Mouse (Mus musculus): ENCODE data around the gene C1qtnf2. TPM values are rescaled to one million over a fixed set of nuclear protein-coding genes. Genes with fewer than 3 reads are reported as not detected.

C1qtnf2 gene
- polyA plus RNA-seq, 1 experiment from 2014 or later: not detected

- WGBS (ENCODE audit: missing documents): 91% methylated on average over 6 of the region's 6 CpGs
- Histone ChIP-seq H3K79me2 (ENCODE audit: inconsistent target) (no peaks in the 10 kb centered on the region), H3K4me3 (ENCODE audit: inconsistent target) (no peak overlapping the region), H3K27ac (no peak overlapping the region), H3K36me3 (ENCODE audit: inconsistent target) (no peaks in the 10 kb centered on the region)
These were observed 2.9 kb upstream of the C1qtnf2 start for GRCm38 (mm10) chr11:43470881-43471820.

GRCm38 (mm10) chr11:43473115-43473514, 961 bp upstream of the C1qtnf2 start:
- H3K4me3 ChIP-seq (ENCODE audit: inconsistent target): no peak overlapping the region
- H3K27ac ChIP-seq: no peak overlapping the region
- 85% methylated on average over 1 of the region's 1 CpGs for whole genome bisulfite sequencing (ENCODE audit: missing documents)
- no peaks in the 10 kb centered on the region for H3K79me2 ChIP-seq (ENCODE audit: inconsistent target)
- H3K36me3 ChIP-seq (ENCODE audit: inconsistent target): no peaks in the 10 kb centered on the region

- Histone ChIP-seq H3K79me2 (ENCODE audit: inconsistent target) (no peaks in the 10 kb centered on the region), H3K36me3 (ENCODE audit: inconsistent target) (no peaks in the 10 kb centered on the region), H3K4me3 (ENCODE audit: inconsistent target) (no peak overlapping the region), H3K27ac (no peak overlapping the region)
- 68% methylated on average over 15 of the region's 15 CpGs for WGBS (ENCODE audit: missing documents)
These were observed 346 bp upstream of the C1qtnf2 start for GRCm38 (mm10) chr11:43473635-43474224.

DNA sequence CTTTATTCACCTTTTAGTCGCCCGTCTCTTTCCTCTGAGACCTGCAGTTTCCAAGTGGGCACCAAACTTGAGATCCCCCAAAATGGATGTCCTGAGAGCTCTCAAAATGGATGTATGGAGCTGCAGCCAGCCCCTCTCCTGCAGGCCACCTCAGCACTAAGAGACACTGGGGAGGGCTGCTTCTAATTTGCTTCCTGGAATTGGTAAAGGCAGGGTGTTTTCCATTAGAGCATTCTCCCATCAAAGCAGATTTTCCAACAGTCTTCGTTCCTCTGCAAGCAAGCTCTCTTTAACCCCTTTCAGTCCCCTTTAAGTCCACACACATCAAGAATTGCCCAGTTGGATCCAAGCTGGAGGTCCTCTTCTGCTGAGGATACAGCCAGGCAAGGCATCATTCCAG, 5.3 kb downstream of the C1qtnf2 start:
- 100% methylated on average over 1 of the region's 3 CpGs for WGBS (ENCODE audit: missing documents)
- H3K4me3 ChIP-seq (ENCODE audit: inconsistent target): no peak overlapping the region
- no peak overlapping the region for H3K27ac ChIP-seq
- no peaks in the 10 kb centered on the region for H3K79me2 ChIP-seq (ENCODE audit: inconsistent target)
- H3K36me3 ChIP-seq (ENCODE audit: inconsistent target): no peaks in the 10 kb centered on the region

DNA sequence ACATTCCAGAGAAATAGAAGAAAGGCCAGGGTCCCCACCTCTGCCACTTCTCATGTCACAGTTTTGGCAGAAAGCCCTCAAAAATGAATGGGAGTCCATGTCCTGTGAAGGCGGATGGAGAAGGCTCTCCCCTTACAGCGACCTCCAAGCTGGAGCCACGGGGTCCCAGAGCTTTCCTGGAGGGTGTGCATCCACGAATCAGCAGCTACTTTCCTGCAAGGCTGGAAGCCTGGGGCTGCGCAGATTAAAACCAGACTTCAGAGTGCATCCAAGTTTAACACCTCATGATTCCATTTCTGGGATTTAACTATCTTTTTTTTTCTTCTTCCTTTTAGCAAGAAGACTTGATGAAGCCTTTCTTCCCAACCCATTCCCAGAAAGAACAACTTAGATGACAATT, 6.5 kb downstream of the C1qtnf2 start:
- H3K4me3 ChIP-seq (ENCODE audit: inconsistent target): no peak overlapping the region
- no peaks in the 10 kb centered on the region for H3K36me3 ChIP-seq (ENCODE audit: inconsistent target)
- H3K27ac ChIP-seq: no peak overlapping the region
- WGBS (ENCODE audit: missing documents): 67% methylated on average over 5 of the region's 5 CpGs
- no peaks in the 10 kb centered on the region for H3K79me2 ChIP-seq (ENCODE audit: inconsistent target)

- Histone ChIP-seq H3K79me2 (ENCODE audit: inconsistent target) (no peaks in the 10 kb centered on the region), H3K27ac (no peak overlapping the region), H3K36me3 (ENCODE audit: inconsistent target) (no peaks in the 10 kb centered on the region), H3K4me3 (ENCODE audit: inconsistent target) (no peak overlapping the region)
- 74% methylated on average over 3 of the region's 3 CpGs for WGBS (ENCODE audit: missing documents)
These were observed 7.8 kb downstream of the C1qtnf2 start for GRCm38 (mm10) chr11:43481672-43482522.

DNA sequence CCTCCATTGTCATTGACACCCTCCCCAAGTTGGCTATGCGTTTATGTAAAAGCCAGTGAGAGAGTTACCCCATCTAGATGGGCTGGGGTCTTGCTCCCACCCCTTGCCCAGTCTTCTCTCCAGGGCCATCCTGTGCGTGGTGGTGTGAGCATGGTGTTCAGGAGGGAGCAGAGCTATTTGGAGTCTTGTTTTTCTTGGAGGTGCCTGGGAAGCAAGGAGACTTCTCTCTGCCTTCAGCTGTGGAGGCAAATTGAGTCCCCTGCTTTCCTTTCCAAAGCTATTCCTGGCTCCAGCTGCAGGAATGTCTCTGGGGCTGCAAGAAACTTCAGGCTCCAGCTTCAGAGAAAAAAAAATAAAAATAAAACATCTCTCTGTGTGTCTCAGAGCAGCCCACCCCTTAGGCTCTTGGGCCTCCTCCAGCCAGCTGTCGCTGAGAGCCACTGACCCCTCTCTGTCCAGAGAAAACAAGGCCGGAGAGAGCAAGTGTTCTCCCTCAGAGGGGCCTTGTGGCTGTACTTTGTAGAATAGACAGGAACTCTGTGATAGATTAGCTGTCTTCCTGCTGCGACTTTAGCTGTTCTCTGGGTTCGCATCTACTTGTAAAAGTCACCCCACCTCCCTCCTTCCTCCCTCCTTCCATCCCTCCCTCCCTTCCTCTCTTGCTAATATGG, 9.2 kb downstream of the C1qtnf2 start:
- no peaks in the 10 kb centered on the region for H3K79me2 ChIP-seq (ENCODE audit: inconsistent target)
- H3K36me3 ChIP-seq (ENCODE audit: inconsistent target): no peaks in the 10 kb centered on the region
- WGBS (ENCODE audit: missing documents): 52% methylated on average over 6 of the region's 6 CpGs
- H3K4me3 ChIP-seq (ENCODE audit: inconsistent target): no peak overlapping the region
- H3K27ac ChIP-seq: no peak overlapping the region

- H3K36me3 ChIP-seq (ENCODE audit: inconsistent target): no peaks in the 10 kb centered on the region
- H3K79me2 ChIP-seq (ENCODE audit: inconsistent target): no peaks in the 10 kb centered on the region
- H3K27ac ChIP-seq: no peak overlapping the region
- no peak overlapping the region for H3K4me3 ChIP-seq (ENCODE audit: inconsistent target)
- 80% methylated on average over 4 of the region's 4 CpGs for WGBS (ENCODE audit: missing documents)
These were observed 10.0 kb downstream of the C1qtnf2 start for GRCm38 (mm10) chr11:43484057-43484456.

- Histone ChIP-seq H3K27ac (no peak overlapping the region), H3K4me3 (ENCODE audit: inconsistent target) (no peak overlapping the region), H3K36me3 (ENCODE audit: inconsistent target) (no peaks in the 10 kb centered on the region), H3K79me2 (ENCODE audit: inconsistent target) (no peaks in the 10 kb centered on the region)
- 65% methylated on average over 10 of the region's 11 CpGs for WGBS (ENCODE audit: missing documents)
These were observed 10.6 kb downstream of the C1qtnf2 start for GRCm38 (mm10) chr11:43484652-43485051.

DNA sequence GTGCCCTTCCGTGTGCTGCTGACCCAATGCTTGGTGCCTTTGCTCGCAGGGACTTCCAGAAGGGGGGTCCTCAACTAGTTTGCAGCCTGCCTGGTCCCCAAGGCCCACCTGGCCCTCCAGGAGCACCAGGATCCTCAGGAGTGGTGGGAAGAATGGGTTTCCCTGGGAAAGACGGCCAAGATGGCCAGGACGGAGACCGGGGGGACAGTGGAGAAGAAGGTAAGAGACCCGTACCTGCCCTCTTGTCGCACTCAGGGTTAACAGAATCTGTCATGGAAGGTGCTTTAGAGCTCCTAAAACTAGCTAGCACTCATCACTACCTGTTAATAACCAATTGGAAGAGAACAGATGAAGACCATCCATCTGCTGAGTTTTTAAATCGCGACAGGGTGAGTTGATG, 11.8 kb downstream of the C1qtnf2 start:
- Histone ChIP-seq H3K36me3 (ENCODE audit: inconsistent target) (no peaks in the 10 kb centered on the region), H3K79me2 (ENCODE audit: inconsistent target) (no peaks in the 10 kb centered on the region), H3K4me3 (ENCODE audit: inconsistent target) (no peak overlapping the region), H3K27ac (no peak overlapping the region)
- 92% methylated on average over 9 of the region's 9 CpGs for WGBS (ENCODE audit: missing documents)

DNA sequence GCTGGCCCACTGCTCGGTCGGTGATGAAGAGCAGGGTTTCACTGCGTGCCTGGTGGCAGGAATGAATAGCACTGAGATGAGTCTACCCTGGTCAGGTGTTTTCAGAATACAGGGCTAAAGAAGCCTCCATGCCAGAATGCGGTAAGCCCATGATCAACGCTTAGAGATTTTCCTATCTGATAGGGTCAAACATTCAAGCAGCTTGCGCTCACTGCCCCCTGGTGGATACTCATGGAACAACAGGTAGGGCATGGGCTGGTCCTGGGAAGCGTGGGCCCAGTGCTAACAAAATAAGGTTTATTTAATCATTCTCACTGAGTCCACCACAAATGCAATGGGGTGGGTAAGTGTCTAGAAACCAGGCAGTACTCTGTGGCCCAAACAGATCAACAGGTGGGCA, 18.6 kb downstream of the C1qtnf2 start:
- H3K79me2 ChIP-seq (ENCODE audit: inconsistent target): no peaks in the 10 kb centered on the region
- no peak overlapping the region for H3K27ac ChIP-seq
- 32% methylated on average over 7 of the region's 7 CpGs for whole genome bisulfite sequencing (ENCODE audit: missing documents)
- H3K4me3 ChIP-seq (ENCODE audit: inconsistent target): no peak overlapping the region
- no peaks in the 10 kb centered on the region for H3K36me3 ChIP-seq (ENCODE audit: inconsistent target)

DNA sequence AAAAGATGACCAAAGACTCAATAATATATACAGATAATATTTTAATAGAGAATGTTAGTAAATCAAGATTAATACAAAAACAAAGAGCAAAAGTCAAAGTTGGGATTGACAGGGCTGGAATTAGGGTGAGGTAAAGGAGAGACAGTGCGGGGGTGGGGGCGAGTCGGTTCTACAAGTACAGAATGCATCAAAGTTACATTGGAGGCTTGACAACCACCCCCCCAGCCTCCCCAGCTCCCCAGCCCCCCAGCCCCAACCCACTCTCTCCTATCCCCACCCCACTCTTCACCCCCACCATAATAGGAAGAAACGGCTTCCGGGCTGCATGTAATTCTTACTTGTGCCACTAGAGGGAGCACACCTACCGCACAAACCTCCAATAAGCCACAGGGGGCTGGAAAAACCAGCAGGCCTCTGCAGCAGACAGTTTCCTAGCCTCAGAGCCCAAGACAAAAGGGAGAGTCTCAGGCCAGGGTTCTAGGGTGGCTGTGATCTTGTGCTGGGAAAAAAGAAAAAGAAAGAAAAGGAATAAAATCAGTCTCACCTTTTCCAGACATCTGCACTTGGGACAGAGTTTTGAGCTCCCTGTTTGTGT, 19.8 kb downstream of the C1qtnf2 start:
- Histone ChIP-seq H3K36me3 (ENCODE audit: inconsistent target) (no peaks in the 10 kb centered on the region), H3K27ac (no peak overlapping the region), H3K79me2 (ENCODE audit: inconsistent target) (no peaks in the 10 kb centered on the region), H3K4me3 (ENCODE audit: inconsistent target) (no peak overlapping the region)
- 27% methylated on average over 6 of the region's 6 CpGs for whole genome bisulfite sequencing (ENCODE audit: missing documents)

GRCm38 (mm10) chr11:43495037-43495436, 21.0 kb downstream of the C1qtnf2 start:
- no peaks in the 10 kb centered on the region for H3K36me3 ChIP-seq (ENCODE audit: inconsistent target)
- no peaks in the 10 kb centered on the region for H3K79me2 ChIP-seq (ENCODE audit: inconsistent target)
- WGBS (ENCODE audit: missing documents): 86% methylated on average over 8 of the region's 8 CpGs
- no peak overlapping the region for H3K27ac ChIP-seq
- no peak overlapping the region for H3K4me3 ChIP-seq (ENCODE audit: inconsistent target)

DNA sequence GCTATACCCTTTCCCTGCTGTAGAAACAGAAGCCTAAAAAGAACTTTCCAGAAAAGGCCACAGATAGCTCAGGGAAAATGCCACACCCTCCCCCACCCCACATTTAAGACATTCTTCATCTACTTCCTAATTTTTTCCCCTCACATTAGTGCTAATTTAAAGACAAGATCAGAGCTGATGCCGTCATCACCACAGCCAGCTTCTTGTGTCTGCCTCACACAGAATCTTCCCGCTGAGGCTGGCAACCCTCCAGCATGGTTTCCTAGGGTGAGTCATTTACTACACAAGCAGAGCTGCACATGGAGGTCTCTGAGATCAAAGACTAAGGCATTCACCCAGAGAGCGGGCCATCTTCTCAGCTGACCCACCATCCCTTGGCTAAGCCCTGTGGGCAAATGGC, 21.5 kb downstream of the C1qtnf2 start:
- Histone ChIP-seq H3K4me3 (ENCODE audit: inconsistent target) (no peak overlapping the region), H3K27ac (no peak overlapping the region), H3K79me2 (ENCODE audit: inconsistent target) (no peaks in the 10 kb centered on the region), H3K36me3 (ENCODE audit: inconsistent target) (no peaks in the 10 kb centered on the region)
- 29% methylated on average over 3 of the region's 3 CpGs for WGBS (ENCODE audit: missing documents)
